Mouse (Mus musculus) erythroblast, embryonic 14.5 days (primary cell): Measurements from ENCODE around the gene Filip1l. TPM values are rescaled to one million over a fixed set of nuclear protein-coding genes. Genes with fewer than 3 reads are reported as not detected.
"Not testable (repeated sequence)": the region's sequence is repeated elsewhere in the genome, so short reads cannot be mapped to it uniquely, and the experiment has no call there.

Source experiments
- H3K27me3 ChIP-seq: 2 replicates; pipeline ENCODE4 v1.6.1; 2012; ENCODE audit warnings: inconsistent platforms; ENCODE audit not compliant: control insufficient read depth
- H3K36me3 ChIP-seq: 2 replicates; pipeline ENCODE4 v1.6.1; 2012; ENCODE audit warnings: mild to moderate bottlenecking, inconsistent platforms; ENCODE audit not compliant: control insufficient read depth
- H3K4me1 ChIP-seq: 2 replicates; pipeline ENCODE4 v1.6.1; 2012; ENCODE audit warnings: inconsistent platforms; ENCODE audit not compliant: control insufficient read depth
- H3K4me3 ChIP-seq: replicated peaks from 2 replicates; pipeline ENCODE3; 2012; ENCODE audit warnings: moderate library complexity, mild to moderate bottlenecking, inconsistent platforms
- H3K9me3 ChIP-seq: 2 replicates; pipeline ENCODE4 v1.6.1; 2012; ENCODE audit warnings: low read length, inconsistent platforms, mixed read lengths; ENCODE audit not compliant: control insufficient read depth
- GATA1 ChIP-seq: IDR thresholded peaks from 2 replicates; pipeline ENCODE4 v1.6.1; 2012; ENCODE audit warnings: low read length, inconsistent platforms, mixed read lengths
- TAL1 ChIP-seq: IDR thresholded peaks from 3 replicates; pipeline ENCODE4 v1.6.1; 2012; ENCODE audit warnings: low read length, inconsistent platforms, mixed read lengths
- polyA plus RNA-seq: library from polyadenylated mRNA; stranded (reverse); fragments of >175 nt; gene quantifications from 2 replicates; pipeline ENCODE4 v1.2.3, GENCODE M21; 2012

Filip1l gene
- polyA plus RNA-seq, 1 experiment, result not detected

GRCm38 (mm10) chr16:57383266-57383971, 30.5 kb downstream of the Filip1l start:
- H3K9me3 ChIP-seq, result peaks cover 4% of the 10 kb centered on the region; the same call in 1 of the 2 replicates
- TF ChIP-seq TAL1 (no peak), GATA1 (no peak)
- no peaks in the 10 kb centered on the region for H3K36me3 ChIP-seq
- no peaks in the 10 kb centered on the region for H3K4me1 ChIP-seq
- H3K4me3 ChIP-seq, result no peak overlapping the region
- no peaks in the 10 kb centered on the region for H3K27me3 ChIP-seq

GRCm38 (mm10) chr16:57384274-57384673, 31.4 kb downstream of the Filip1l start:
- Histone ChIP-seq H3K4me1 (no peaks in the 10 kb centered on the region), H3K4me3 (no peak overlapping the region), H3K36me3 (no peaks in the 10 kb centered on the region), H3K27me3 (no peaks in the 10 kb centered on the region), H3K9me3 (peaks cover 4% of the 10 kb centered on the region; the same call in 1 of the 2 replicates)
- TF ChIP-seq GATA1 (no peak), TAL1 (no peak)

GRCm38 (mm10) chr16:57389566-57390251, 36.8 kb downstream of the Filip1l start:
- Histone ChIP-seq H3K27me3 (no peaks in the 10 kb centered on the region), H3K36me3 (no peaks in the 10 kb centered on the region), H3K4me1 (no peaks in the 10 kb centered on the region), H3K4me3 (no peak overlapping the region), H3K9me3 (no peaks in the 10 kb centered on the region)
- no peak for TF ChIP-seq TAL1

GRCm38 (mm10) chr16:57391171-57391570, 38.3 kb downstream of the Filip1l start:
- H3K27me3 ChIP-seq, H3K4me3 ChIP-seq, H3K9me3 ChIP-seq, H3K4me1 ChIP-seq, H3K36me3 ChIP-seq: not testable (repeated sequence)

- H3K4me3 ChIP-seq, result no peak overlapping the region
- no peaks in the 10 kb centered on the region for H3K27me3 ChIP-seq
- no peaks in the 10 kb centered on the region for H3K4me1 ChIP-seq
- H3K36me3 ChIP-seq, result no peaks in the 10 kb centered on the region
- no peak for TF ChIP-seq GATA1
- TF ChIP-seq TAL1, result no peak
- H3K9me3 ChIP-seq, result no peaks in the 10 kb centered on the region
Observed at GRCm38 (mm10) chr16:57392461-57392860, 39.6 kb downstream of the Filip1l start.

GRCm38 (mm10) chr16:57393161-57393560, 40.3 kb downstream of the Filip1l start:
- Histone ChIP-seq H3K27me3 (no peaks in the 10 kb centered on the region), H3K4me3 (no peak overlapping the region), H3K9me3 (no peaks in the 10 kb centered on the region), H3K36me3 (no peaks in the 10 kb centered on the region), H3K4me1 (no peaks in the 10 kb centered on the region)
- TF ChIP-seq TAL1 (no peak), GATA1 (no peak)

GRCm38 (mm10) chr16:57396249-57396648, 43.4 kb downstream of the Filip1l start:
- Histone ChIP-seq H3K4me1 (no peaks in the 10 kb centered on the region), H3K9me3 (no peaks in the 10 kb centered on the region), H3K36me3 (no peaks in the 10 kb centered on the region), H3K27me3 (no peaks in the 10 kb centered on the region), H3K4me3 (no peak overlapping the region)
- no peak for TF ChIP-seq GATA1
- TF ChIP-seq TAL1, result no peak

- Histone ChIP-seq H3K4me3 (no peak overlapping the region), H3K9me3 (no peaks in the 10 kb centered on the region), H3K27me3 (no peaks in the 10 kb centered on the region), H3K36me3 (no peaks in the 10 kb centered on the region), H3K4me1 (no peaks in the 10 kb centered on the region)
- TF ChIP-seq TAL1 (no peak), GATA1 (no peak)
Observed at GRCm38 (mm10) chr16:57397845-57398244, 45.0 kb downstream of the Filip1l start.

- H3K4me1 ChIP-seq, result no peaks in the 10 kb centered on the region
- H3K4me3 ChIP-seq, result no peak overlapping the region
- H3K36me3 ChIP-seq, result no peaks in the 10 kb centered on the region
- TF ChIP-seq GATA1, result no peak
- no peak for TF ChIP-seq TAL1
- H3K27me3 ChIP-seq, result no peaks in the 10 kb centered on the region
- no peaks in the 10 kb centered on the region for H3K9me3 ChIP-seq
Observed at GRCm38 (mm10) chr16:57398387-57399214, 45.7 kb downstream of the Filip1l start.
